8 mouse cellular contexts compared by ENCODE assay signal in genomic region chr14:20546415-20546814, GRCm38 (mm10). TPM values are rescaled to one million over a fixed set of nuclear protein-coding genes. Genes with fewer than 3 reads are reported as not detected.
A peak's percentile ranks its signal among the peaks of the same experiment; 100 is the strongest.
DNase-seq lines count a peak whose midpoint lies in the region; ATAC-seq and TF ChIP-seq lines count a peak whose summit lies in the region.

Gene Ppp3cb, minus strand, starts transcription at chr14:20546573.

- H3K36me3 ChIP-seq in hindbrain, embryonic 15.5 days = peaks cover 28% of the 10 kb centered on the region

- H3K27me3 ChIP-seq in hindbrain, embryonic 15.5 days = no peaks in the 10 kb centered on the region

- intact Hi-C loops in left cerebral cortex, adult 2 months (cut with DNase I) = loop anchor here (5.0 kb wide), 1 partner anchor 144 kb away; no protein-coding TSS in a partner anchor

- H3K4me3 ChIP-seq in hindbrain, embryonic 15.5 days = peak within 1 kb of the TSS; percentile 97
- peak within 1 kb of the TSS; percentile 70 for H3K4me3 ChIP-seq in left cerebral cortex, adult 2 months

- H3K4me1 ChIP-seq in hindbrain, embryonic 15.5 days (replicated peaks) = peaks cover 23% of the 10 kb centered on the region

- H3K27ac ChIP-seq in hindbrain, embryonic 15.5 days (replicated peaks) = peak within 1 kb of the TSS; percentile 98
- H3K27ac ChIP-seq in left cerebral cortex, adult 2 months = peak within 1 kb of the TSS; percentile 95

- peak; percentile 95 for ATAC-seq in hindbrain, embryonic 15.5 days (ENCODE audit: low FRiP score, low read depth)
- ATAC-seq in megakaryocyte, adult 5-6 weeks (ENCODE audit: poor library complexity, severe bottlenecking) = peak; percentile 89

- H3K9ac ChIP-seq in hindbrain, embryonic 15.5 days = peak within 1 kb of the TSS; percentile 95

- H3K4me2 ChIP-seq in hindbrain, embryonic 15.5 days = peak within 1 kb of the TSS; percentile 66

- no peaks in the 10 kb centered on the region for H3K9me3 ChIP-seq in hindbrain, embryonic 15.5 days

- under 1% methylated on average over 24 of the region's 29 CpGs for WGBS in hindbrain, embryonic 15.5 days

- TF ChIP-seq CTCF in left cerebral cortex, adult 2 months (IDR thresholded peaks at IDR 0.05) = no peak

- DNase-seq in WW6 (ENCODE audit: low read depth, low spot score) = peak; percentile 81
- peak; percentile 86 for DNase-seq in cerebellum, postnatal 14 days
- peak; percentile 53 to 66 for DNase-seq in frontal cortex, postnatal 14 days (ENCODE audit: low spot score in 2 of 2)
- peak; percentile 73 to 80 for DNase-seq in left cerebral cortex, adult 2 months (ENCODE audit: extremely low spot score in 1 of 2, low spot score in 2 of 2)
- DNase-seq in right cerebral cortex, adult 2 months (ENCODE audit: low spot score in 2 of 2) = peak; percentile 82
- DNase-seq in yolk sac, embryonic 10.5 days (ENCODE audit: low spot score) = peak; percentile 95

RNA-seq across cellular contexts. Expression of gene Ppp3cb, which starts in this region (rescaled TPM):
- 86.6 and 90.7 TPM in 2 replicates for polyA plus RNA-seq in hindbrain, embryonic 15.5 days (2015; fragmentation: Nextera tagmentation; extraction: Ambion mirVana)
- total RNA-seq in left cerebral cortex, adult 2 months (2021) = 100 to 1,000 TPM; 267 to 280 TPM
- total RNA-seq in megakaryocyte, adult 5-6 weeks (2015) = 142 and 144 TPM in 2 replicates
- total RNA-seq in megakaryocyte, adult 5-6 weeks (2017) = 64.6 and 86.8 TPM in 2 replicates

Comparison
In these comparisons a context has a peak if more than half of its experiments do, and no peak if none do; other contexts are left out.
1. Peak in every context shown above with its lines: DNase-seq, ATAC-seq, H3K4me3 ChIP-seq and H3K27ac ChIP-seq.